ENCODE assay signal across 9 mouse cellular contexts in the genomic region with DNA sequence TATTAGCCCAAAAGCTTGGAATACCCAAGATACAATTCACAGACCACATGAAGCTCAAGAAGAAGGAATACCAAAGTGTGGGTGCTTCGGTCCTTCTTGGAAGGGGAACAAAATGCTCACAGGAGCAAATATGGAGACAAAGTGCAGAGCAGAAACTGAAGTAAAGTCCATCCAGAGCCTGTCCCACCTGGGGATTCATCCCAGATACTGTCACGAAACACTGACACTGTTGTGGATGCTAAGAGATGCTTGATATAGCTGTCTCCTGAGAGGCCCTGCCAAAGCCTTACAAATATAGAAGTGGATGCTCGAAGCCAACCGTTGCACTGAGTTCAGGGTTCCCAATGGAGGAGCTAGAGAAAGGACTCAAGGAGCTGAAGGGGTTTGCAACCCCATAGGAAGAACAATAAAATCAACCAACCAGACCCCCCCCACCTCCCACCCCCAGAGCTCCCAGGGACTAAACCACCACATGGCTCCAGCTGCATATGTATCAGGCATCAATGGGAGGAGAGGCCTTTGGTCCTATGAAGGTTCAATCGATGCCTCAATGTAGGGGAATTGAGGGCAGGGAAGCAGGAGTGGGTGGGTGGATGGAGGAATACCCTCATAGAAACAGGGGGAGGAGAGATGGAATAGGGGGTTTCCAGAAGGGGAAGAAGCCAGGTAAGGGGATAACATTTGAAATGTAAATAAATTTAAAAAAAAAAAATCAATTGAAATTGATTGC. TPM values are rescaled to one million over a fixed set of nuclear protein-coding genes. Genes with fewer than 3 reads are reported as not detected.
DNase-seq lines count a peak whose midpoint lies in the region; ATAC-seq and TF ChIP-seq lines count a peak whose summit lies in the region.
"Had no signal": no experiment of that assay in that cellular context is flagged by ENCODE, and none has a peak within 500 bp of the region (broad histone marks: within the 10 kb centered on the region; RNA-seq: fewer than 3 reads in every experiment).

No protein-coding gene starts in this region.

- peak overlapping the region; percentile 61; the same call in 1 of the 2 replicates for H3K4me3 ChIP-seq in stomach, embryonic 14.5 days (ENCODE audit: low read depth, low read length)
- no peak overlapping the region for H3K4me3 ChIP-seq in stomach, postnatal 0 days (ENCODE audit: low read depth, low read length)
- H3K4me3 ChIP-seq in limb, embryonic 12.5 days (replicated peaks), result 0 out of 2 replicates have a peak overlapping the region, but pooled peaks have one; percentile 57

- no peak overlapping the region for H3K9ac ChIP-seq in stomach, embryonic 14.5 days (replicated peaks; ENCODE audit: low read depth, low read length)
- no peak overlapping the region for H3K9ac ChIP-seq in stomach, postnatal 0 days (ENCODE audit: low read length)
- H3K9ac ChIP-seq in limb, embryonic 12.5 days (replicated peaks), result no peak overlapping the region

- WGBS in stomach, embryonic 14.5 days, result 80% methylated on average over 5 of the region's 5 CpGs
- 78% methylated on average over 5 of the region's 5 CpGs for WGBS in stomach, postnatal 0 days
- WGBS in limb, embryonic 12.5 days, result 81% methylated on average over 5 of the region's 5 CpGs

- H3K27me3 ChIP-seq in stomach, embryonic 14.5 days (ENCODE audit: control insufficient read depth, insufficient read depth, low read length), result no peaks in the 10 kb centered on the region
- no peaks in the 10 kb centered on the region for H3K27me3 ChIP-seq in stomach, postnatal 0 days (ENCODE audit: control insufficient read depth, insufficient read depth, low read length)
- H3K27me3 ChIP-seq in limb, embryonic 12.5 days, result no peaks in the 10 kb centered on the region

- ATAC-seq in stomach, embryonic 14.5 days (ENCODE audit: insufficient number of reproducible peaks, insufficient read depth, low FRiP score, low read depth), result no peak
- no peak for ATAC-seq in stomach, postnatal 0 days (ENCODE audit: low FRiP score, low TSS enrichment)
- no peak for ATAC-seq in limb, embryonic 12.5 days (ENCODE audit: insufficient number of reproducible peaks, insufficient read depth, low FRiP score, low TSS enrichment, low read depth)
- no peak for ATAC-seq in inflammation-experienced regulatory T-cells, adult 6 months

- H3K9me3 ChIP-seq in stomach, embryonic 14.5 days (ENCODE audit: control insufficient read depth, low read depth, low read length), result no peaks in the 10 kb centered on the region
- no peaks in the 10 kb centered on the region for H3K9me3 ChIP-seq in stomach, postnatal 0 days (ENCODE audit: control insufficient read depth, low read length)
- H3K9me3 ChIP-seq in limb, embryonic 12.5 days, result no peaks in the 10 kb centered on the region

- H3K27ac ChIP-seq in stomach, embryonic 14.5 days (ENCODE audit: low read length), result no peak overlapping the region
- H3K27ac ChIP-seq in stomach, postnatal 0 days (replicated peaks), result no peak overlapping the region
- no peak overlapping the region for H3K27ac ChIP-seq in limb, embryonic 12.5 days

- TF ChIP-seq CTCF in stomach, postnatal 0 days (IDR thresholded peaks at IDR 0.05; ENCODE audit: low read depth), result no peak

- no peaks in the 10 kb centered on the region for H3K36me3 ChIP-seq in stomach, embryonic 14.5 days (ENCODE audit: control insufficient read depth, insufficient read depth, low read length)
- no peaks in the 10 kb centered on the region for H3K36me3 ChIP-seq in stomach, postnatal 0 days (ENCODE audit: control insufficient read depth, insufficient read depth, low read length)
- H3K36me3 ChIP-seq in limb, embryonic 12.5 days, result no peaks in the 10 kb centered on the region

- H3K4me1 ChIP-seq in stomach, embryonic 14.5 days (ENCODE audit: control insufficient read depth, insufficient read depth, low read length), result no peaks in the 10 kb centered on the region
- no peaks in the 10 kb centered on the region for H3K4me1 ChIP-seq in stomach, postnatal 0 days (replicated peaks; ENCODE audit: control insufficient read depth, insufficient read depth)
- H3K4me1 ChIP-seq in limb, embryonic 12.5 days (replicated peaks), result no peaks in the 10 kb centered on the region; the same call in 1 of the 2 replicates

- no peak for TF ChIP-seq EP300 in stomach, postnatal 0 days (optimal IDR thresholded peaks at IDR 0.05)

- intact Hi-C loops in left cerebral cortex, postnatal 14 days (cut with DNase I), result no loop called here

- DNase-seq in embryo, embryonic 11 days, result peak; percentile 16
- no peak for DNase-seq in embryo, embryonic 9.5 days (ENCODE audit: extremely low spot score)
- DNase-seq in stomach, postnatal 0 days (ENCODE audit: low spot score), result no peak
- DNase-seq in left cerebral cortex, postnatal 14 days (ENCODE audit: low spot score in 2 of 2), result no peak
- DNase-seq in kidney, postnatal 36 days, result no peak

- H3K4me2 ChIP-seq in stomach, embryonic 14.5 days (replicated peaks; ENCODE audit: low read depth, low read length), result no peak overlapping the region; the same call in 1 of the 2 replicates
- H3K4me2 ChIP-seq in stomach, postnatal 0 days (replicated peaks; ENCODE audit: low read depth), result no peak overlapping the region
- H3K4me2 ChIP-seq in limb, embryonic 12.5 days, result peak overlapping the region; percentile 43

RNA-seq across cellular contexts. Expression of a gene that starts 29.6 kb away (rescaled TPM):
- not detected in 2 replicates for polyA plus RNA-seq in stomach, embryonic 14.5 days (2014; fragmentation: Nextera tagmentation; extraction: Ambion mirVana)
- polyA plus RNA-seq in stomach, postnatal 0 days (2015; fragmentation: Nextera tagmentation; extraction: Ambion mirVana), result 0.07 and 0.18 TPM in 2 replicates
- not detected in 2 replicates for polyA plus RNA-seq in limb, embryonic 12.5 days (2016; fragmentation: Nextera tagmentation; extraction: Ambion mirVana)
- under 1 TPM; 0.33 to 0.67 (median 0.34) TPM for polyA plus RNA-seq in inflammation-experienced regulatory T-cells, adult 6 months (2017; shearing (Covaris generic))
- not detected for total RNA-seq in left cerebral cortex, postnatal 14 days (2021)
- total RNA-seq: left cerebral cortex, postnatal 36 days had no signal

RNA-seq across cellular contexts. Expression of a gene that starts 36.5 kb away (rescaled TPM):
- not detected in 2 replicates for polyA plus RNA-seq in stomach, embryonic 14.5 days (2014; fragmentation: Nextera tagmentation; extraction: Ambion mirVana)
- not detected in 2 replicates for polyA plus RNA-seq in stomach, postnatal 0 days (2015; fragmentation: Nextera tagmentation; extraction: Ambion mirVana)
- not detected in 2 replicates for polyA plus RNA-seq in limb, embryonic 12.5 days (2016; fragmentation: Nextera tagmentation; extraction: Ambion mirVana)
- polyA plus RNA-seq in inflammation-experienced regulatory T-cells, adult 6 months (2017; shearing (Covaris generic)), result not detected
- under 1 TPM in 1 of 2 experiments, not detected in 1; 0.47 TPM for total RNA-seq in left cerebral cortex, postnatal 14 days (2021)
- total RNA-seq: left cerebral cortex, postnatal 36 days had no signal
